Mouse (Mus musculus): ENCODE measurements around the gene Psmb4. TPM values are rescaled to one million over a fixed set of nuclear protein-coding genes. Genes with fewer than 3 reads are reported as not detected.
A peak's percentile ranks its signal among the peaks of the same experiment; 100 is the strongest.
"Not testable (repeated sequence)": the region's sequence is repeated elsewhere in the genome, so short reads cannot be mapped to it uniquely, and the experiment has no call there.

Gene Psmb4
- polyA plus RNA-seq (2014; fragmentation: Nextera tagmentation; extraction: Ambion mirVana): 355 and 392 TPM in 2 replicates

DNA sequence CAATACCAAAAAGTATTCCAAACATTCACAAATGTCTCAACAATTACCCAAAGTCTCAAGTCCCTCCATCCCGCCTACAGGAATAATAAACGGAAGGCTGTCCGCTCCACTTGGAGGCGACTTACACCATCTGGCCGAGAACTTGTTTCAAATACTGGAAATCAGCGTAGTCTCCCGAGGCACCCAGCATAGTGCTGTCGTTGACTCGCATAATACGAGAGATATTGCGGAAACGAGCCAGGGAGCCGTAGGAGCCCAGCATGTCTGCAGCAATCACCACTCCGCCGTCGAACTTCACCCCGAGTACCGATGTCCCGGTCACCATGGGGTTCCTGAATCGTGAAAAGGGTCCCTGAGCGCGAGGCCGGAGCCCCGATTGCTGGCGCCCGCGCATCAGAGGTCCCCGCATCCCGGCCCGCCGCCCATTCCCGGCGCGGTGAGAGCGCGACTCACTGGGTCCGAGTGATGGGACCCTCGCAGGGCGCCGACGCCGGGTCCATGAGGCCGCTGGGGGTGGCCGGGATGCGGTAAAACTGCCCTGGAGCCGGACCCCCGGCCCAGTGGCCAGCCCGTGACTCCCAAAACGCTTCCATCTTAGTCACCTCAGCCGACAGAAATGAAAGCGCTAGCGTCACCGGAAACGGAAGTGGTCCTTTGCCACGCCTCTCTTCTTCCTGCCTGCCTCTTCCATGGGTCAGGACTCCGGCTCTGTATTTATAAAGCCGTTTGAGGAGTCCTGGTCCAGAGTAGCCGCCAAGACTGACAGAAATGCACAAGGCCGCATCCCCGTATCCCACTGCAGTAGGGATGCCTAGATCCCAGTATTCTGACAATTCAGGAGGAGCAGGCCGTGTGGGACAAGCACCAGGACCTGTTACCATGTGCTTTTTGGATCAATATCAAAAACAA is at the start of gene Psmb4:
TSS of gene Psmb4 (minus strand) at position 646 of the 909 bp plus-strand sequence.
- WGBS: under 1% methylated on average over 61 of the region's 61 CpGs
- ATAC-seq (ENCODE audit: low FRiP score, low TSS enrichment): peak; percentile 81

DNA sequence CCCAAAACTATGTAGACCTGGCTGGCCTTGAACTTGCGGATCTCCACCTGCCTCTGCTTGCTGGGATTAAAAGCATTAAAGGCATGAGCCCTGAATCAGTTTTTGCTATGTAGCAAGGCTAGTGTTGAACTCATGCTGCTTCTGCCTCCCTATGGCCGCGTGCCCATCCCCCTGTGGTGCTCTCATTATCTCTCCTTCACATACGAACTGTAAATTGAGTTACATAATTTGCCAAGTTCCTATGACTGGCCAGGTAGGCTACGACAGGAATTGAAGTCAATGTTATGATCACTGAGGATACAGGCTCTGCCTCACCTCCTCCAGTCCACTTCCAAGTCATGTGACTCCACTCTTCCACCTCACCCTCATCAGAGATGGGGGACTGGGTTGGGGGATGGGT is 49.4 kb upstream of the Psmb4 start:
- ATAC-seq (ENCODE audit: low FRiP score, low TSS enrichment); H3K4me3 ChIP-seq (ENCODE audit: low read length); H3K9ac ChIP-seq (ENCODE audit: low read depth, low read length): not testable (repeated sequence)

More for the DNA sequence above, at the start of gene Psmb4:
- H3K9me3 ChIP-seq (ENCODE audit: control insufficient read depth, low read length): no peaks in the 10 kb centered on the region
- peaks cover 10% of the 10 kb centered on the region; the same call in 1 of the 2 replicates for H3K4me1 ChIP-seq (ENCODE audit: control insufficient read depth, insufficient read depth, low read length)
- H3K36me3 ChIP-seq (ENCODE audit: control insufficient read depth, insufficient read depth, low read length): peaks cover 38% of the 10 kb centered on the region
- peak within 1 kb of the TSS; percentile 60 for H3K27ac ChIP-seq (ENCODE audit: low read depth, low read length)
- H3K4me2 ChIP-seq (replicated peaks; ENCODE audit: low read depth, low read length): peak within 1 kb of the TSS; percentile 66
- H3K27me3 ChIP-seq (ENCODE audit: control insufficient read depth, insufficient read depth, low read length): no peaks in the 10 kb centered on the region
- H3K4me3 ChIP-seq (ENCODE audit: low read length): peak within 1 kb of the TSS; percentile 83
- peak within 1 kb of the TSS; percentile 89 for H3K9ac ChIP-seq (ENCODE audit: low read depth, low read length)

DNA sequence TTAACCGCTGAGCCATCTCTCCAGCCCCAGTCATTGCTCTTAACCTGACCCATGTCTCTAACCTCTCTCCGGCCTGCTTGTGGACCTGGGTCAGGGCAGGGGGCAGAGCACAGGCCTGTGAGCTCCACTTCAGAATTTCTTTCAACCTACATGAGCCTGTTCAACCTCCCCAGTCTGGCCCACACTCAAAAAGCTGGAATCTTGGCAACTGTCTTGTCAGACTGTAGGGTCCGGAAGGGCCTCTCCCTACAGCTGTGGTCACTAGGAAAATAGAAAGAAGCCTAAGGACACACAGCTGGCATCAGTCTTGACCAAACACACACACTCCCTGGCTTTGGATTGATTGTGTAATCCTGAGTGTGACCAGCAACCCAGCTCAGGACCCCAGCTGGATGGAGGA is 48.6 kb upstream of the Psmb4 start:
- H3K4me1 ChIP-seq (ENCODE audit: control insufficient read depth, insufficient read depth, low read length); H3K9me3 ChIP-seq (ENCODE audit: control insufficient read depth, low read length); H3K4me3 ChIP-seq (ENCODE audit: low read length); H3K9ac ChIP-seq (ENCODE audit: low read depth, low read length); H3K36me3 ChIP-seq (ENCODE audit: control insufficient read depth, insufficient read depth, low read length); H3K27me3 ChIP-seq (ENCODE audit: control insufficient read depth, insufficient read depth, low read length); H3K27ac ChIP-seq (ENCODE audit: low read depth, low read length); H3K4me2 ChIP-seq (replicated peaks; ENCODE audit: low read depth, low read length); ATAC-seq (ENCODE audit: low FRiP score, low TSS enrichment): not testable (repeated sequence)
- WGBS: 56% methylated on average over 3 of the region's 3 CpGs

More for the DNA sequence above, 49.4 kb upstream of the Psmb4 start:
- 85% methylated on average over 5 of the region's 5 CpGs for WGBS
- not testable (repeated sequence) for H3K27me3 ChIP-seq (ENCODE audit: control insufficient read depth, insufficient read depth, low read length); H3K9me3 ChIP-seq (ENCODE audit: control insufficient read depth, low read length); H3K27ac ChIP-seq (ENCODE audit: low read depth, low read length); H3K4me1 ChIP-seq (ENCODE audit: control insufficient read depth, insufficient read depth, low read length); H3K4me2 ChIP-seq (replicated peaks; ENCODE audit: low read depth, low read length); H3K36me3 ChIP-seq (ENCODE audit: control insufficient read depth, insufficient read depth, low read length)

DNA sequence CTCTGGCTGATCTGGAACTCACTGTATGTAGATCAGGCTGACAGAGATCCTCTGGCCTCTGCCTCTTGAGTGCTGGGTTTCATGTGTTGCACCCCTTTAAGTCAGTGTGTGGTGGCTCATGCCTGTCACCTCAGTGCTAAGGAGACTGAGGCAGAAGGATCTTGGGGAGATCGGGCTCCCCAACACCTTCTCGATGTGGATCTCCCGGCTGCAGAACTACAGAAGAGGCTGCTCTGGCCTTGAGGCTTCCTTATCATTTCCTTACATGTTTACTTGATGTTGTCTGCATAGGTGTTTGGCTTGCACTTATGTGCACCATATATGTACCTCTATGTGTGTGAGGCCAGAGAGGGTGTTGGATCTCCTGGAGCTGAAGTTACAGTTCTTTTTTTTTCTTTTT is 47.8 kb upstream of the Psmb4 start:
- H3K27ac ChIP-seq (ENCODE audit: low read depth, low read length); H3K9ac ChIP-seq (ENCODE audit: low read depth, low read length); H3K4me2 ChIP-seq (replicated peaks; ENCODE audit: low read depth, low read length); H3K27me3 ChIP-seq (ENCODE audit: control insufficient read depth, insufficient read depth, low read length); H3K9me3 ChIP-seq (ENCODE audit: control insufficient read depth, low read length); H3K4me3 ChIP-seq (ENCODE audit: low read length); H3K4me1 ChIP-seq (ENCODE audit: control insufficient read depth, insufficient read depth, low read length); ATAC-seq (ENCODE audit: low FRiP score, low TSS enrichment); H3K36me3 ChIP-seq (ENCODE audit: control insufficient read depth, insufficient read depth, low read length): not testable (repeated sequence)
- 92% methylated on average over 3 of the region's 3 CpGs for WGBS

DNA sequence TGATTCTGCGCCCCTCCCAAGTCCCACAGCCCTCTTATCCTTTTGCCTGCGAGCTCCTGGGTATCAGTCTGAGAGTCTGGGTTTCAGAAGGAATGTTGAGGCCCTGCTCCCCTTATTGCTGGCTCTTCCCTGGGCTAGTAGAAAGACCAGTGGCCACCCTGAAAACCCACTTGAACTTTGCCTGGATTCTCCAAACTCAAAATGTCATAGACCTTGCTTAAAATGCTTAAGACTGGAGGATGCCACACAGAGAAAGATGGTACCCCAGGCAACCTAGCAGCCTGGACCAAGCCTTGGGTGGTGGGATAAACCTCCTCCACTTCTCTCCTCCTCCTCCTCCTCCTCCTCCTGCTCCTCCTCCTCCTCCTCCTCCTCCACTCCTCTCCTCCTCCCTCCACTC is 46.8 kb upstream of the Psmb4 start:
- not testable (repeated sequence) for H3K36me3 ChIP-seq (ENCODE audit: control insufficient read depth, insufficient read depth, low read length); H3K4me3 ChIP-seq (ENCODE audit: low read length); H3K9ac ChIP-seq (ENCODE audit: low read depth, low read length); H3K4me2 ChIP-seq (replicated peaks; ENCODE audit: low read depth, low read length); H3K27me3 ChIP-seq (ENCODE audit: control insufficient read depth, insufficient read depth, low read length); H3K9me3 ChIP-seq (ENCODE audit: control insufficient read depth, low read length); H3K4me1 ChIP-seq (ENCODE audit: control insufficient read depth, insufficient read depth, low read length); ATAC-seq (ENCODE audit: low FRiP score, low TSS enrichment)
- H3K27ac ChIP-seq (ENCODE audit: low read depth, low read length): peak overlapping the region; percentile 88; the same call in 1 of the 2 replicates
- no CpG with 5 or more reads among the region's 2 CpGs for WGBS

DNA sequence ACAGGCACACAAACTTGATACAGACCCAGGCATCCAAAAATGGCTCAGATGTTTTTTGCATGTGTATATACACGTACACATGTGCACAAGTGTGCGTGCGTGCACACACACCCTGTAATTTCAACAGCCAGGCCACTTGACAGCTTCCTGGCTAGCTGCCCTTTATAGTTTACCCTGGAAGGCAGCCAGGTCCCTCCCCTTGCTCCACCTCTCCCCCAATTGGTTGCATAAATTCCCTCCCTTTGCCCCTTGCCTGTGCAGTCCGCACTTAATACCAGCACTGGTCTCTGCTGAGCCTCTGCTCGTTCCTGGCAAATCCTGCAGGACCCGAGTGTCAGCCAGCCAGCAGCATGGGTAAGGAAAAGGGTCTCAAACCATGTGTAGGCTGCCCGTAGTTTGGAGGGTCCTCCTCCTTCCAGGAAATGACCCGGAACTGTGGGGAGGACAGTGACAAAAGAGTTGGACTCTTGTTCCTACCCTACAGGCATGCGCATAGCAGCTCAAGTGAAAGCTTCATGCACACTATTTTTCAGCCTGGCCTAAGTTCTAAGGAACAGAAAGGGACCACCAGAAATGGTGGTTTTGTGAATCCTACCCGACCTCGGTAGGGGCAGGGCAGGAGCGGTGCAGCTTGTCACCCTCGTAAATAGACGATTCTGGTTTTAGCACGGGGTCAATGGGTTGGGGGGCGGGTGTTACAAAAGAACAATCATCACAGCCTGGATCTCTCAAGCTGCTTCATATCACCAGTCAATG is 46.2 kb upstream of the Psmb4 start, which contains the start of gene Selenbp1:
TSS of gene Selenbp1 (plus strand) at position 248 of the 756 bp plus-strand sequence.
- H3K9ac ChIP-seq (ENCODE audit: low read depth, low read length): peak within 1 kb of the TSS; percentile 31; the same call in 1 of the 2 replicates
- ATAC-seq (ENCODE audit: low FRiP score, low TSS enrichment): peak; percentile 87
- H3K36me3 ChIP-seq (ENCODE audit: control insufficient read depth, insufficient read depth, low read length): no peaks in the 10 kb centered on the region
- peak within 1 kb of the TSS; percentile 27 for H3K4me3 ChIP-seq (ENCODE audit: low read length)
- no peaks in the 10 kb centered on the region for H3K9me3 ChIP-seq (ENCODE audit: control insufficient read depth, low read length)
- H3K27ac ChIP-seq (ENCODE audit: low read depth, low read length): peak within 1 kb of the TSS; percentile 88
- H3K4me2 ChIP-seq (replicated peaks; ENCODE audit: low read depth, low read length): peak within 1 kb of the TSS; percentile 51
- no peaks in the 10 kb centered on the region for H3K27me3 ChIP-seq (ENCODE audit: control insufficient read depth, insufficient read depth, low read length)
- peaks cover 8% of the 10 kb centered on the region for H3K4me1 ChIP-seq (ENCODE audit: control insufficient read depth, insufficient read depth, low read length)
- WGBS: 3% methylated on average over 16 of the region's 16 CpGs

DNA sequence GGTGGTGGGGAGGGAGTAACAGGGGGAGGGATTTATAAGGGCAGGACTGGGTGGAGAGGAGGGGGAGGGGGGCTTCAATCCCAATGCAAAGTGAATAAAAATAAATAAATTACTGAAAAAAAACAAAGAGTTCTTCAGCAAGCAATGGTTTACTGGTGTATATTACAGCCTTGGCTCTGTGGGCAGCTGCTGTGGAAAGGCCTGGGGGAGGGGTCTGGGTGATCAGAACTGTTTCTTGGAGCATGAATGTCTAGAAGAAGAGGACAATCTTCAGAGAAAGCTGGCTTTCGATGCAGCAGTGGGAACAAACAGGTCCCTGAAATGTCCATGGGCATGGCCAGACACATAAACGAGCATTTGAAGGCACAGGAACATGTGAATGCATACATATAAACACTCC is 45.5 kb upstream of the Psmb4 start:
- not testable (repeated sequence) for H3K27me3 ChIP-seq (ENCODE audit: control insufficient read depth, insufficient read depth, low read length)
- H3K4me2 ChIP-seq (replicated peaks; ENCODE audit: low read depth, low read length): peak overlapping the region; percentile 51; the same call in 1 of the 2 replicates

DNA sequence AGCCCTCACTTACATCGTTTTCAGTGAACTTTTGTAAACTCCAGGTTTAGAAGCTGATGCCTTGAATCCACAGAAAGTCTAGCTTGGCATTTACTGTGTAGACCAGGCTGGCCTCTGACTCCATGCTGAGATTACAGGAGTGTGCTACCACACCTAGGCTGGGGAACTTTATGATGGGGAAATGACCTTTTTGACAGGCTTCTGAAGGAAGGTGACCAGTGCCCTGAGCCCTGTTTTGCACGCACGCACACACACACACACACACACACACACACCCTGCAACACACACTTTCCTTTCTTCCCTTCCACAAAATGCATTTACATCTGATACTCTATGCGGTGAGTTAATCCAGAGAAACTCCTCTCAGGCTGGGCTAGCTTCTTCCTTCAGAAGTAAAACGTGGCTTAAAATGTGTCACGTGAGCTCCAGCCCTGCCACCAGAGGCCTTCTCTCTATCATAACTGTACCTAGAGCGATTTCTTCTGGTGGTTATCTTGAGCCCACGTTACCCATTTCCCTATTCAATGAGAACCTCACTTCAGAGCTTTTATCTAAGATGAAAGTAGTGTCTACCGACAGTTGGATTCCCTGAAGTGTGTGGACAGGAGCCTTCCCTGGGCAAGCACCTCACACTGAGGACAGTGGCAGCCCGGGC is 44.8 kb upstream of the Psmb4 start:
- WGBS: 79% methylated on average over 10 of the region's 10 CpGs
- H3K36me3 ChIP-seq (ENCODE audit: control insufficient read depth, insufficient read depth, low read length); ATAC-seq (ENCODE audit: low FRiP score, low TSS enrichment); H3K9ac ChIP-seq (ENCODE audit: low read depth, low read length); H3K4me2 ChIP-seq (replicated peaks; ENCODE audit: low read depth, low read length); H3K4me3 ChIP-seq (ENCODE audit: low read length); H3K9me3 ChIP-seq (ENCODE audit: control insufficient read depth, low read length); H3K27ac ChIP-seq (ENCODE audit: low read depth, low read length); H3K27me3 ChIP-seq (ENCODE audit: control insufficient read depth, insufficient read depth, low read length); H3K4me1 ChIP-seq (ENCODE audit: control insufficient read depth, insufficient read depth, low read length): not testable (repeated sequence)

More for the DNA sequence above, 45.5 kb upstream of the Psmb4 start:
- not testable (repeated sequence) for H3K9me3 ChIP-seq (ENCODE audit: control insufficient read depth, low read length); H3K9ac ChIP-seq (ENCODE audit: low read depth, low read length); H3K4me1 ChIP-seq (ENCODE audit: control insufficient read depth, insufficient read depth, low read length); H3K4me3 ChIP-seq (ENCODE audit: low read length); H3K36me3 ChIP-seq (ENCODE audit: control insufficient read depth, insufficient read depth, low read length); ATAC-seq (ENCODE audit: low FRiP score, low TSS enrichment)
- peak overlapping the region; percentile 88; the same call in 1 of the 2 replicates for H3K27ac ChIP-seq (ENCODE audit: low read depth, low read length)
- 50% methylated on average over 2 of the region's 2 CpGs for WGBS
